Mouse (Mus musculus): Measurements from ENCODE around the gene Creg2.
A peak's percentile ranks its signal among the peaks of the same experiment; 100 is the strongest.
"Not testable (repeated sequence)": the region's sequence is repeated elsewhere in the genome, so short reads cannot be mapped to it uniquely, and the experiment has no call there.

The Creg2 gene

GRCm38 (mm10) chr1:39651241-39651548, at the start of gene Creg2:
Creg2 (minus strand) TSS chr1:39651474.
- DNase-seq (ENCODE audit: low spot score in 2 of 2): no peak

GRCm38 (mm10) chr1:39700599-39701273, 49.5 kb upstream of the Creg2 start:
- DNase-seq (ENCODE audit: low spot score in 2 of 2): no peak

GRCm38 (mm10) chr1:39698456-39698855, 47.2 kb upstream of the Creg2 start:
- no peak for DNase-seq (ENCODE audit: low spot score in 2 of 2)

GRCm38 (mm10) chr1:39695198-39695597, 43.9 kb upstream of the Creg2 start:
- DNase-seq (ENCODE audit: low spot score in 2 of 2): no peak

GRCm38 (mm10) chr1:39694756-39695155, 43.5 kb upstream of the Creg2 start:
- no peak for DNase-seq (ENCODE audit: low spot score in 2 of 2)

- DNase-seq (ENCODE audit: low spot score in 2 of 2): no peak
Measured at GRCm38 (mm10) chr1:39691974-39692373, 40.7 kb upstream of the Creg2 start.

GRCm38 (mm10) chr1:39691061-39691460, 39.8 kb upstream of the Creg2 start:
- no peak for DNase-seq (ENCODE audit: low spot score in 2 of 2)

- DNase-seq (ENCODE audit: low spot score in 2 of 2): no peak
Measured at GRCm38 (mm10) chr1:39688573-39688972, 37.3 kb upstream of the Creg2 start.

GRCm38 (mm10) chr1:39687279-39687678, 36.0 kb upstream of the Creg2 start:
- DNase-seq (ENCODE audit: low spot score in 2 of 2): no peak

GRCm38 (mm10) chr1:39685841-39686240, 34.6 kb upstream of the Creg2 start:
- DNase-seq (ENCODE audit: low spot score in 2 of 2): peak; percentile 60 to 65

- no peak for DNase-seq (ENCODE audit: low spot score in 2 of 2)
Measured at GRCm38 (mm10) chr1:39681638-39682037, 30.4 kb upstream of the Creg2 start.

- no peak for DNase-seq (ENCODE audit: low spot score in 2 of 2)
Measured at GRCm38 (mm10) chr1:39680546-39680945, 29.3 kb upstream of the Creg2 start.

GRCm38 (mm10) chr1:39678883-39679282, 27.6 kb upstream of the Creg2 start:
- DNase-seq (ENCODE audit: low spot score in 2 of 2): no peak

- DNase-seq (ENCODE audit: low spot score in 2 of 2): no peak
Measured at GRCm38 (mm10) chr1:39676221-39676876, 25.1 kb upstream of the Creg2 start.

- DNase-seq (ENCODE audit: low spot score in 2 of 2): no peak
Measured at GRCm38 (mm10) chr1:39672362-39673105, 21.3 kb upstream of the Creg2 start.

GRCm38 (mm10) chr1:39670211-39670935, 19.1 kb upstream of the Creg2 start:
- no peak for DNase-seq (ENCODE audit: low spot score in 2 of 2)

GRCm38 (mm10) chr1:39666751-39667252, 15.5 kb upstream of the Creg2 start:
- no peak for DNase-seq (ENCODE audit: low spot score in 2 of 2)

- DNase-seq (ENCODE audit: low spot score in 2 of 2): no peak
Measured at GRCm38 (mm10) chr1:39664039-39664625, 12.9 kb upstream of the Creg2 start.

GRCm38 (mm10) chr1:39663050-39663449, 11.8 kb upstream of the Creg2 start:
- no peak for DNase-seq (ENCODE audit: low spot score in 2 of 2)

- no peak for DNase-seq (ENCODE audit: low spot score in 2 of 2)
Measured at GRCm38 (mm10) chr1:39656976-39657529, 5.8 kb upstream of the Creg2 start.

- not testable (repeated sequence) for DNase-seq (ENCODE audit: low spot score in 2 of 2)
Measured at GRCm38 (mm10) chr1:39654901-39655300, 3.6 kb upstream of the Creg2 start.
